Mouse (Mus musculus) adrenal gland, postnatal 25 days (tissue): Measurements from ENCODE around the gene D430041D05Rik. TPM values are rescaled to one million over a fixed set of nuclear protein-coding genes. Genes with fewer than 3 reads are reported as not detected.

ENCODE experiments used
- DNase-seq: peaks from one replicate; pipeline ENCODE4 v3.0.0; 2021; ENCODE audit warnings: mixed read lengths
- total RNA-seq: library from RNA; stranded (reverse); gene quantifications from 2 replicates; pipeline ENCODE4 v1.2.3, GENCODE M21; 2021

Gene D430041D05Rik
- total RNA-seq, 1 experiment from 2014 or later = 37.6 TPM

DNA sequence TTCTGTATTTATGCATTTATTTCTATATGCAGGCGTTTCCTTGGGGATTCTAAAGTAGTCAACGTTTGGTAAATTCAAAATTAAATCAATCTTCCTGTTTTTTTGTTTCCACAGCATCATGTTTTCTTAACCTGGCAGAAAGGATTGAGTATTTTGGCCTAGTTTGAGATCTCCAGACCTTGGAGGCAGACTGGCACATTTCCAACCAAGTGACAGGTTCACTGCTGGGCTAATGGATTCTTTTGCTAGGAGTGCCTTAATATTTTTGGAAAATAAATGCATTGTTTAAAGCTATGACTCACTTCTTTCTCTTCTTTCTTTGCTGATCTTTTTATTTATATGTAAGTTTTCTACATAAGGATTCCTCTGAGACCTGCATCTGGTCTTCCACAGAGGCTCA, 222.0 kb downstream of the D430041D05Rik start:
- DNase-seq = peak; percentile 27

DNA sequence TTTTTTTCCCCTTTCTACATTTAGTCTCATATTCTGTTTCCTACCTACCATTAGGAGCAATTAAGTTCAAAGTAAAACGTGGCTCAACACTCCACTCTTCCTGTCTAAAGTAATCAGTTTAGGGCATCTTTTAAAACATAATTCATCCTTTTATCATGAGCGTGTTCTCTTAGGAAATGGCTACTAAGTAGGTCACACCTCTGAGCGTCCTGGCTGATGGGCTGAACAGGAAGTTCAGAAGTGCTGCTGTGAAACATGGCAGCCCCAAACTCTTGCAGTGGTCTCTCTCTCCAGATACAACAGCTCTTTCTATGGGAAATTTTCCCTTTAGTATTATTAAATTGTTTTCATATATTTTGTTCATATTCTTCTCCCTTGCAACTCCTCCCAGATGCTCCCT, 223.7 kb downstream of the D430041D05Rik start:
- no peak for DNase-seq

DNA sequence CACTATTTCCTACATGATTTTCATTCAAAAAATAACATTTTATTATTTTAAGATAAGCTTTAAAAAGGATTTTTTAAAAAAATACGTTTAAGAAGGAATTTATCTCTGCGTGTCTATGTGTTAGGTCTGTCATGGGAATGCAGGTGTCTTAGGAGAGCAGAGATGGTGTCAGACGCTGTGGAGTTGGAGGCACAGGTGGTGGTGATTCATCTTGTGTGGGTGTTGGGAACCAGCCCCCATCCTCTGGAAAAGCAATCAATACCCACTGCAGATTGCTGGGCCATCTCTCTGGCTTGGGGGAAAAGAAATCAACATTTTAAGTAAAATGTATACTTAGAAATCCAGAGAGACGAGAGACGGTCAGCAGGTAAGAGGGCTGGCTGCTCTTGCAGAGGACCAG, 225.2 kb downstream of the D430041D05Rik start:
- DNase-seq = no peak

DNA sequence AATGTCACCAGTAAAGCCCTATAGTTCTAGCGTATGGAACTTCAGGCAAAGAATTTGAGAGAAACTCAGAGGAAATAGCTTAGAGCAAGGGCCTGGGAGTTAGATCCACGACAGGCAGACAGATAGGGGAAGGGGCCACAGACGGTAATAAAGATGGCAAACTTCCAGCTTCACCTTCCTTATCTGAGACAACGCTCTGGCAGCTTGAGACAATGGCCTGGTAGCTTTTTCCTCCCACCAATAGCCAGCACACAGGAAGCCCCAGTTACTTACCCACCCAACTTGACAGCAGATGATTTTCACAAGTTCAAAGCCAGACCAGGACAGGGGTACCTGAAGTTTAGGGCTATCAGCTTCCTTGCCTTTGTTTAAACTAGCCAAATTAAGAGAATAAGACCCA, 226.5 kb downstream of the D430041D05Rik start:
- DNase-seq = no peak

DNA sequence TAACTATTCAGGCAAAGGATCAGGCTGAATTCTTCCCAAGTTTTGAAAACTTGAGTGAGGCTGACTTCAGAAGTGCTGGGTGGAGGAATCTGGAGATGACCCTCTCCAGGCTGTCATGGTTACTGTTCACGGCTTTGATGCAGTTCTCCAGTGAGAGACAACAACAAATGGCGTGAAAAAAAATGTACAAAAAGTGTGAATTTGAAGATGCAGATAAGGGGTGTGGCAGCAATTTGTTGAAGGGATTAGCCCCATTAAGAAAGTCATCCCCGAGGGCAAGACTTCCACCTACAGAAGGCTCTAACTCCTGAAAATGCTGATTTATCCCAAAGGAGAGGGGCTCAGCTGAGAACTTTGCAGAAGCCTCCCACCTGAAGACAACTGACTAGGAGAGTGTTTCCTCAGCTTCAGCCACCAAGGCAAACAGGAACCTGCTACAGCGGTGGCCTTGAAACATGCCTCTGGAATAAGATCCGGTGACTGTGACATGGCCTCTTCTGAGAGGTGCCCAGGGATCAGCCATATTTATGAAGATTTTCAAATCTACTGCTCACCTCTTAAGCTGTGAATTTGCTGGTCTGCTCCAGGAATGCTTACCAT, 227.5 kb downstream of the D430041D05Rik start:
- no peak for DNase-seq

DNA sequence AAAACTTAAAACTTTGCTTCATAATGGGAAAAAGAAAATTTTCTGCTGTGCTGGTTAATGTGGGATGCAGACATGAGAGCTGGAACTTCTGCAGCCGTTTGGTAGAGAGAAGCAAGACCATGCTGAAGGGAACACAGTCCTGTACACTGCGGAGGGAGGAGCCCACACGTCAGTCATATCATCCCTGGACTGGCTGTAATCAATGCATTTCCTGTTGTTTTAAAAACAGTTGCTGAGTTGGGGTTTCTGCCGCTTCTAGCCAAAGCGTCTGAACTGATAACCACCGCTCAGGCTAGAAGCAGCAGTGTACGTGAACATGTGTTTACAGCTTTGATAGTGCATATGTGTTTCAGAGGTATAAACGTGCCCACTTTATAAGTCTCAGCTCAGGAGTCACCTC, 231.2 kb downstream of the D430041D05Rik start:
- DNase-seq = no peak

DNA sequence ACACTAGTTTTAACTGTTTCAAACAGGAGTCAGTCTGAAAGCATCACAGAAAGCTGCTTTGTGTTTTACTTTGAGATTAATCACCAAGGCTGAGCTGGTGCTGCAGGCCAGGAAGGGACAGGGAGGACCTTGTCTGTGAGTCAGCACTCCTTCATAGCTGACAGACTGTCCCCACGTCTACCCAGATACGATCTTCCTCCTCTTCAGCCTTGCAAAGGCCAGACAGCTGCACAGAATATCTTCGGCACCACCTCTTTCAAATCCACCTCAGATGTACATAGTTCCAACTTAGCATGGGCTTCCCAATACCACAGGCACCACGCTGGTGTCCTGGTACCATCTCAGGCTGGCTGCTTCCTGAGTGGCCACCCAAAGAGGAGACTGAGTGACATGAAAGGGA, 232.6 kb downstream of the D430041D05Rik start:
- no peak for DNase-seq

DNA sequence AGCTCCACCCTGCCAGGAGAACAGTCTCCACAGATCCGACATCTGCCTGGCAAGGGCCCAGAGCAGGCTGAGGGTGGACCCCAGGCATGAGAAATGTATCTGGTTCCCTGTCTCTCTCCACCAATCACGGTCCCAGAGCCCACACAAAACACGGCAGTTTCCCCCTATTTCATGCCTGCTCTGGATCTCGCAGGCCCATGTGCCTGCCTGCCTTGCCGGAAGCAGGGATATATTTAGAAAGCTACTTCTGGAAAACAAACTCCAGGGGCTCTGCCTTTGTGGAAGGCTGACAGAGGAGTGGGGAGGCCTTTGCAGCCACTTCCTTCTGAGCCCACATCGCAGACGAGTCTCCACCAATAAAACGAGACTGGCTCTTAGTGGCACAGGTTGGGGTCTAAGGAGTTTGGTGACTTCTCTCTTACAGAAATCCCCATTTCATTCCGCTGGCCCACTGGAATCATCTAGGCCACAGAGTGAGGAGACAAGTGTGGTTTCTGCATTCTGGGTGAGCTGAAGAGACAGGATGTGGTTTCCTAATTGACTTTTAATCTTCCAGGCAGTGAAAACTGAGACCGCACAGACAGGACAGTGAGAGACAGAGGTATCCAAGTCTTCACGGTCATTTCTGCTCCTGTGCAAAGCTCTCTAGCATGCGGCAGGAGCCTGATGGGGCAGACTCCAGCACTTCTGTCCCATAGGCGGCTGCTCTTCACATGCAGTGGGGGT, 233.7 kb downstream of the D430041D05Rik start:
- no peak for DNase-seq

DNA sequence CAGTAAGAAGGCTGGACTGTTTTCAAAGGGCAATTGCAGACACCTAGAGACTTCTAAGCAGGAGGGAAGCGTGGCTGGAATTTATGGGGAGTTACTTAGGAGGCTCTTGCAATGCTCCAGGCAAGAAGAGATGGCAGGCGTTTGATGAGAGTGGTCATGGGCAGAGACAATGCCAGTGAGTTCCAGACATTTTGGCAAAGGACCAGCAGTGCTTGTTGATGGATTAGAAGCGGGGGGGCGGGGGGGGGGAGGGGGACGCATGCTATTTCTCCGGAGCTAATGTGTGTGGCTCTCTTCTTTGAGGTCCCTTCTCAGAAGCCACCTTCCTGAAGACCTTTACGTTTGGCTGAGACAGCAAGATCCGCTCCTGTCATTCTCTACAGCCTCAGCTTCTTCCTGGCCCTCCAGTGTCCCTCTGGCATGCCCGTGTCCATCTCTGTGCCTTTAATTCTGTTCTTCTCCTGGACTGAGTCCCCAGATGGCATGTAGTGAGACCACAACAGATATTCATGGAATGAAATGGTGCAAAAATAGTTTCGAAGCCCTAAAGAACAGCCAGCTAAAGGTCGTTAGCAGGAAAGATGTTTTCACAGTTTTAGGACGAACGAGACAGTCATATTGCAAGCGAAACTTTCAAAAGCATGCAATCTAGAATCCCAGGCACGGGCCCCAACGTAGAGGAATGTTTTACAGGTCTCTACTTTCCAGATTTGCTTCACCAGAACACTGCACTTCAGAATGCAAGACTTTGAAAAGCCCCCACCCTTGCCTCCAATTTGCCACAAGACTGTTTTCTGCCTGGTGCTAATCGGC, 234.4 kb downstream of the D430041D05Rik start:
- no peak for DNase-seq

DNA sequence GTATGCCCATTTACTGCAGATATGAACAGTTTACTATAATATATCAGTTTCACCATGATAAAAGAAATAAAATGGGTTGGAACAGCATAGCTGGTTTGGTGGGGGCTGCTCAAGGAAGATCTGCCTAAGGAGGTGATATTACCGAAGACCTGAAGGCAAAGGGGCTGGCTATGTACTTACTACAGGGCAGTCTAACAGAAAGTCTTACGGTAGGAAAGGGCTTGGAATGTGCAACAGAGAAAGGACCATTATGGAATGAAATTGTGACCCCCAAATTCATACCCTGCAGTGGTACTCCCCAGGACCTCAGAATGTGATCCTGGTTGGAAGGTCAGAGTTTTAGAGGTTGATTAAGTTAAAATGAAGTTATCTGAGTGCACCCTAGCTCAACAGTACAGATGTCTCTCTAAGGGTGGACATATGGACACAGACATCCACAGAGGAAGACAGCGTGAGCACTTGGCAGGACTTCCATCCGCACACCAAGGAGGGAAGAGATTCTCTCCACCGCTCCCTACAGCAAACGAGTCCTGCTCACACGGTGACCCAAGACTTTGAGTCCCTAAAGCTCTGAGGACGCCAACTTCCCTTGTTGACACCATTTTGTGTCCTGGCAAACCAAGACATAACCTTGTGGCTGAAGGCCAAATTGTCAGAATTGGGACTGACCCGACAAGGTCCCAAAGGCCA, 235.2 kb downstream of the D430041D05Rik start:
- DNase-seq = no peak

DNA sequence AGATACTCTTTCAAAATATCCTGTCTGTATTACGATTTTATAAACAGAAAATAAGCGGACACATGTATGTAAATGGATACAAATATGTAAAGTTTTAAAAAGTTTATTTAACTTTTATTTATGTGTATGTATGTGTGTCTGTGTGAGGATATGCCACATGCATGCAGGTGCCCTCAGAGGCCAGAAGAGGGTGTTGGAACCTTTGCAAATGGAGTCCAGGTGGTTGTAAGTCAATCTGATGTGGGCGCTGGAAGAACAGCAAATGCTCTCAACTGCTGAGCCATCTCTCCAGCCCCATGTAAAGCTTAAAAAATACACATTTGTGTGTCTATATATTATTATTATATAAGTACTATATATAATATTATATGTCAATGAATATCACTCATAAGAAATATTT, 237.4 kb downstream of the D430041D05Rik start:
- no peak for DNase-seq

DNA sequence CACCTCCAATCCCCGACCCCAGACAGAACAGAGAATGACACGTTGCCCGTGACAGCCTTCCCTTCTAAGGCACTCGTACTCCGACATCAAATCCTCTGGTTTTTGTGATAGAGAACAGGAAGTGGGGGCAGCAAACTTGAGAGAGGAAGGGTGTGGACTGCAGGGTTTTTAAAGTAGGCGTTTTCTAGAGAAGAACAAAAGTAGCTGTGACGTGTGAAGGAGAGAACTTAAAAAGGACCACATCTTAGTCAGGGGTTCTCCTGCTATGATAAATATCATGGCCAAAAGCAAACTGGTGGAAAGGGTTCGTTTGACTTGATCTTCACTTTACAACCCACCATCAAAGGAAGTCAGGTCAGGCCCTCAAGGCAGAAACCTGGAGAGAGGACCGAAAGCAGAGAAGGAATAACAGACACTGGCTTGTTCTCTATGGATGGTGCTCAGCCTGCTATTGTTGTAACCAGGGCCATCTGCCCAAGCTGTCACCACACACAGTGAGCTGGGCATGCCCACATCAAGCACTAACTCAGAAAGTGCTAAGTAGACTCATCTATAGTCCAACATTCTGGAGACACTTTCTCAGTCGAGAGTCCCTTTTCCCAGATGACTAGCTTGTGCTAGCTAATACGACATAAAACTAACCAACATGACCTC, 238.0 kb downstream of the D430041D05Rik start:
- DNase-seq = no peak

DNA sequence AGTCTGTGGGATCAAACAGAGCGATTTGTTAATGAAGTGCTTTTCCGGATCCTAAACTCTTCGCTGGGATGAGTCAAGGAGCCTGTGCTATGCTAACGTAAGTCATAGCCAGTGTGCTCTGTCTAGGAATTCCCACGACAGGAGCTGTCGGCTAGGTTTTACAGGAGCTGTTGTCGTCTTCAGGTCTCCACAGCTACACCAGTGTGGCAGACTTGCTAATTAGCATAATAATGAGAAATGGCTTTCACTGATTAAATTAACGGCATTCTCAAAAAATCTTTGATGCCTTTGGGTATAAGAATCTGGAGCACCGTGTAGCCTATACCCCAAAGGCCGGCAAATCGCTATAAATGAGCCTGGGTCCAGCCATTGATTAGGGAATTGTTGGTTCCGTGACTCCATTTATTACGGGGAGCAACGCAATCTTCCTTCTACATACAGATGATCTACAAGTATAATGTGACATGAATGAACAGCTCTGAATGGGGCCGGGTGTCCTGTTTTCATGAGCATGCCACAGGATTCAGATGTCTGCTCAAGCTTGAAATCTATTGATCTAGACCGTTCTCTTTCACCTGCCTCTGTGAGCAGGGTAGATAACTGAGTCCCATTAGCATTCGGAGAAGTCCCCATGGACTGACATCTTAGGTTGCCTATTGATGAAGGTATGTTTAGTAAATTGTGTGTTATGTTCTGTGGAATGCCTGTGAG, 242.5 kb downstream of the D430041D05Rik start:
- no peak for DNase-seq

DNA sequence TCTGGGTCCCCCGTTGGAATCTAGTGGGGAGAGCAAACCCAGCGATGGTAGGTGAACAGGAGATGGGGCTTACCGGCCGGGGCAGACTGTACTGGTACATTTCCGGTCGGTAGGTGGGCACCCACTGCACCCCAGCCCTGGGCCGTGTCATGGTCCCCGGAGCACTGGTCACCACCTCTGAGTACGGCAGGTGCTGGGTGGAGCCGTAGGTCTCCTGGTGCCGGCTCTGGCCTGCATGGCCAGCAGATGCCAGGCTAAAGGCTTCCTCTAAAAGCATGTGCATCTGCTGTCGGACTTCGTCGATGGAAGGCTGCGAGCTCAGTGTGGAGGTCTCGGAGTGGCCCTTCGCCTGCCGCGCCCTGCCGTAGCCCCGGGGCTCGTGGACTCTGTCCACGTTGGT, 243.0 kb downstream of the D430041D05Rik start:
- DNase-seq = no peak

DNA sequence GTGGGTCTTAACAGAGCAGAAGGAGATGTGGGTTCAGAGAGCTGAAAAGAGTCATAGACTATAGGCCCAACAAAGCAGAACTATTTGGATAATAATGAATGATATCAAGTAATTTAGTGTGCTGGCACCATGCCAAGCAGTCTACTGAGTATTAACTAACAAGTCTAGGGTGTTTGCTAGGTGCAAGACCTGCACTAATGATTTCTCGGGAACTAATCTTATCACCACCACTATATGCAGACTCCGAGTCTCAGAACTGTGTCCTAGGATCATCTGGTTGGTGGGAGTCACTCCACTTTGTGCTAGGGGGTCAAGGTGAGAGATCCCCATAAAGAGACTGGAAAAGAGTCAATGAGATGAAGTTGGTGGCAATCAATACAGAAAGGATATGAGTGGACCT, 245.2 kb downstream of the D430041D05Rik start:
- no peak for DNase-seq

DNA sequence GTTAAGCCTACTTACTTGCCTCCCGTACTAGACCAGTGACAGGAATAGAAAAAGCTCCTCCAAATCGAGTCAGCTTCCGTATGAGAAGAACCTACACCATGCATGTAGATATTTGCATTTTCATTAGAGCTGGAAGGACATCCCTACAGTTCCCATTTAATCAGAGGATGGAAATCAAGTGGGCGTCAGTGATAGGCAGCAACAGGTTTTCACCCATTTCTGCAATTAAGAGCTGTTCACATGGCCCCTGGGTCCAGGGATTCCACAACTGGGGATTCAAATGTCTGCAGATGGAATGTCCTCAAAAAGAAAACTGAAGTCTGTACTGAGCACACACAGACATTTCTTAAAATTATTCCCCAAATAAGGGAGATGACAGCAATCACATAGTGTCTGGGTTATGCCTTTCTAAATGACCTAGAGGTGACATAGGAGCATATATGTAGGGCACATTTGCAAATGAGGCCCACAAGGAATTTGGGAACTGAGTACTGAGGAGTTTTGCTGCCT, 246.8 kb downstream of the D430041D05Rik start:
- DNase-seq = no peak

DNA sequence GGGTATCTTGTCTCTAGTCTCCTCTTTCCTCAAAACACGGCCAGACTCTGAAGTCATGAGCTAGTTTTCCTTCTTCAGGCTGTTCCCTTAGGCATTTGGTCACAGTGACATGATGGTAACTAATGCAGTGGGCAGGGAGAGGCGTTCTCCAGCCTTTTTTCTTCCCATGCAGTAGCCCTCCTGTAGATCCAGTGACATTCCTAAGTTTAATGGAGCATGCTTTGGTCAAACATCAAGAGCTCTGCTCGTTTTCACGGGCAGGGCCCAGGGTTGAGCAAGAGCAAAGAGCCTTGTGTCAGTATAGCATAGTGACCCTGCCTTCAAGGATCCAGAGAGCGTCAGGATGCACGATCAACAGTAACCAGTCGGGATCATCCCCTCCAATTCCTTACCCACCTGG, 247.4 kb downstream of the D430041D05Rik start:
- no peak for DNase-seq

DNA sequence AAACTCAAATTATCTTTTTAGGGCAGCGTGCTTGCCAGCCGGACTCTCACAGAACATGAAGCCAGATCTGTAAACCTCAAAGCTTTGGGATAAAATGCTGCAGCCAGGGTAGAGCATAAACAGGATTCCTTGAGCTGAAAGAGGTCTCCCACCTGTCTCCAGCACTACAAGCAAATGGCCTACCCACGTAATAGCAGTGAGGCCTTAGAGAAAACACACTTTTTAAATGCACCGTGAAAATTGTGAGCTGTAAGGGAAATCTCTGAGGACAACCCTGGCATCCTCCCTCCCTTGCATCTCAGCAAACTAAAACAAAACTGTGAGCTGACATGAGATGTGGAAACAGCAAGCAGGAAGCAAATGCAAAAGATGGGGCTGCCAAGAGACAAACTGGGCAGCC, 253.0 kb downstream of the D430041D05Rik start:
- DNase-seq = no peak

DNA sequence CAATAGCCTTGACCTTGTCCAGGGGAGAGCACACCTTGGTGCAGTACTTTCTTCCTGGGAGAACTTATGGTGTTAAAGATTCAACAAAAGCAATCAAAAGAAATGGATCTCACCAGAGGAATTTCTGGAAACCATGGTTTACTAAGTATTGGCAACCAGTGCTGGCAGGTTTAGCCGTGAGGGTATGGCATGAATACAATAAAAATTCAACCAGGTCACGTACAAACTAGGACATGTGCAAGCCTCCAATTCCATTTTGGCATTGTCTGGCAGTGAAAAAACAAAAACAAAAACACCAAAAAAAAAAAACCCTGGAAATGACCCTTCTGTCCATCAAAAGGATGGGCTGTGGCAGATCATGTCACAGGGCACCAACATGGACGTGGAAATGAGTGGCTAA, 256.9 kb downstream of the D430041D05Rik start:
- DNase-seq = no peak

DNA sequence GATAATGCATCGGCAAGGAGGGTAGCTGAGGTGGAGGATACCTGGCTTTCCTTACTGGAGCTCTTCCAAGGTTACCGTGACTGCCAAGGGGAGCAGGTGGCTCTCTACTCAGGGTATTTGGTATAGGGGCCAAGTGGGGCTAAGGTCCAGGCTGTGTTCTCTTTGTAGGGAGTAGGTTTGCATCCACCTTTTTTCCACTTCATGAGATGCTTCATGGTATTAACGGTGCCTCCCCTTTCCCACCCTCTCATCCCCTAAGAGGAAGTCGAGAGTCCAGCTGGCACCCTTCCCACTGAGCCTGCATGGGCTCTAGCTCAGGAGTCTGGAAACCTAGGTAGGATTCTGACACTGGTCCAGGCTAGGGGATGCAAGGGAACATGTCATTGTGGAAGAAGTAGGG, 257.5 kb downstream of the D430041D05Rik start:
- DNase-seq = peak; percentile 46
